Mouse (Mus musculus): ENCODE measurements around the gene Serp1. TPM values are rescaled to one million over a fixed set of nuclear protein-coding genes. Genes with fewer than 3 reads are reported as not detected.

Gene Serp1
- polyA plus RNA-seq (2015; fragmentation: Nextera tagmentation; extraction: Ambion mirVana) = 166 and 169 TPM in 2 replicates

DNA sequence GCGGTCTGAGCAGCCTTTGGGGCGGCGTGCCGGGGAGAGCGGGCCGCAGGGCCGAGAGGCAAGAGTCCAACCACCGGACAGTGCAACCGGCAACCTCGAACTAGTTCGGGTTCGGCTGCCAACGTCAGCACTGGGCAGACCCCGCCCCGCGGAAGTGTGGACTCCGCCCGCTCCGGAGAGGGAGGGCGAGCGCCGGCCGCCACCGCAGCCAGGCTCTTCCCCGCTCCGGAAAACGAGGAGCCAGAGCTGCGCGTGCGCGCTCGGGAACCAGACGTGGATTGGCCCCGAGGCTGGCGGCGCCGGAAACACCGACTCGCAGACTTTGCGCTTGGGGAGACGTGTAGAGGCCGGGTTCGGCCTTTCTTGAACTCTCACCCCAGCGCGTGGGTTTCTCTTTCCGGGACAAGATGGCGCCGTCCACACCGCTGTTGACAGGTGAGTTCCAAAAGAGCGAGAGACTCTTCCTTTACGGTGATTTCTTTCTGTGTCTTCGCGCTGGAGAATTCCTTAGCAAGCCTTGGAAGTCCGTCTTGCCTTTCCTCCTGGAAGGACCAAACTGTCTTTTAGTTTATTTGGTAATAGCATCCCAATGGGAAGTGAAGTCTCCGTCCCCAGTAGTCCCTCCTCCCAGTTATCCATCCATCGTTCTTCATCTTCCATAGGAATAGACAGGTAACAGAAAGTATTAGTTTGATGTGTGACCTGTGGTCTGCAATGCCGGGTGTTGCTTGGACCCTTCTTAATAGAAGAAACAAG is at the start of gene Serp1, which contains the start of gene Eif2a:
Gene Serp1, minus strand, starts transcription at position 241 of the 756 bp plus-strand sequence.
Gene Eif2a, plus strand, starts transcription at position 170 of the 756 bp plus-strand sequence.
- H3K9ac ChIP-seq = peak within 1 kb of the TSS; percentile 99
- H3K4me1 ChIP-seq = peaks cover 7% of the 10 kb centered on the region; the same call in 1 of the 2 replicates
- H3K4me3 ChIP-seq (replicated peaks) = peak within 1 kb of the TSS; percentile 98
- under 1% methylated on average over 57 of the region's 57 CpGs for whole genome bisulfite sequencing
- H3K27me3 ChIP-seq = no peaks in the 10 kb centered on the region
- H3K36me3 ChIP-seq = peaks cover 14% of the 10 kb centered on the region; the same call in 1 of the 2 replicates
- no peaks in the 10 kb centered on the region for H3K9me3 ChIP-seq (replicated peaks)
- H3K4me2 ChIP-seq (replicated peaks) = peak within 1 kb of the TSS; percentile 58
- ATAC-seq (ENCODE audit: insufficient number of reproducible peaks, low FRiP score, low TSS enrichment, low read depth) = peak; percentile 100
- H3K27ac ChIP-seq (replicated peaks) = peak within 1 kb of the TSS; percentile 96

DNA sequence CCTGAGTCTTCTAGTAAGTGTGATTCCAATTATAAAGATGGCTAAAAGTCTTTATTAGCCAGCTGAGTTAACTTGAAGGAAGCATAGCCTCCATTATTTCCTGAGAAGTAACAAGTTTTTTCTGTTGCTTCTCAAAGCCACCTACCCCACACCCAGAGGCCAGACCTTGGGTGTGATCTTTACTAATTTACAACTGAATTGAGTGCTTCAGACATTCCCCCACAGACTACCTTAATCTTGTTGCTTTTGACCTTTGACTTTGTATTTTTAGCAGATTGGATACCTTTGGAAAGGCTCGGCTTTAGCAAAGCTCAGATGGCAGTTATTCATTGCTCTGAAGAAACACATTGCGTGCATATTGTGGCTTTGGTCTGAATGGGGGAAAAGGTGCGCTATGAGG is 45.1 kb upstream of the Serp1 start:
- no peak for ATAC-seq (ENCODE audit: insufficient number of reproducible peaks, low FRiP score, low TSS enrichment, low read depth)
- H3K9ac ChIP-seq = no peak overlapping the region

DNA sequence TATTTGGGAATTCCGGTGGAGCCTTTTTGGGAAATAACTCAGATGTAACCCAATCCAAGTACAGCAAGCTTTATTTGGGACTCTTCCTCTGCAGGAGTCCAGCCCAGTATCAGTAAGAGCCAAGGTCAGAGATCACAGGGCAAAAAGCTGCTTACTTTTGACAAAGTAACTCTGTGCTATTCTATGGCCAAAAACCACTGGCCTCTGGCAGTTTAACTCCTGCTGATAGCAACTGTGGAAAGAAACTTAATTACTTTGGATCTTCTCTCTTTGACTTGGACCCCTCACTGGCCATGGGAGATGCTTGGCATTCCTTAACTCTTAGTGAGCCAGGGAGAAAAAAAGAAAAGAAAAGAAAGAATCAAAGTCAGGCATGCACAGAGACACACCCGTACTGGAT is 35.7 kb upstream of the Serp1 start:
- no peak for ATAC-seq (ENCODE audit: insufficient number of reproducible peaks, low FRiP score, low TSS enrichment, low read depth)

More for the DNA sequence above, 45.1 kb upstream of the Serp1 start:
- Histone ChIP-seq H3K36me3 (no peaks in the 10 kb centered on the region), H3K9me3 (replicated peaks) (no peaks in the 10 kb centered on the region), H3K4me1 (no peaks in the 10 kb centered on the region), H3K4me2 (replicated peaks) (no peak overlapping the region), H3K27me3 (no peaks in the 10 kb centered on the region), H3K27ac (replicated peaks) (no peak overlapping the region), H3K4me3 (replicated peaks) (no peak overlapping the region)
- 86% methylated on average over 3 of the region's 3 CpGs for WGBS

GRCm38 (mm10) chr3:58559887-58560286 is 34.2 kb upstream of the Serp1 start:
- no peak overlapping the region for H3K4me3 ChIP-seq (replicated peaks)
- no peaks in the 10 kb centered on the region for H3K9me3 ChIP-seq (replicated peaks)
- WGBS = 37% methylated on average over 2 of the region's 2 CpGs
- no peak overlapping the region for H3K4me2 ChIP-seq (replicated peaks)
- ATAC-seq (ENCODE audit: insufficient number of reproducible peaks, low FRiP score, low TSS enrichment, low read depth) = no peak
- H3K27me3 ChIP-seq = no peaks in the 10 kb centered on the region
- H3K9ac ChIP-seq = no peak overlapping the region
- H3K36me3 ChIP-seq = peaks cover 21% of the 10 kb centered on the region
- no peaks in the 10 kb centered on the region for H3K4me1 ChIP-seq
- no peak overlapping the region for H3K27ac ChIP-seq (replicated peaks)

More for the DNA sequence above, 35.7 kb upstream of the Serp1 start:
- Histone ChIP-seq H3K4me3 (replicated peaks) (no peak overlapping the region), H3K9me3 (replicated peaks) (no peaks in the 10 kb centered on the region), H3K27me3 (no peaks in the 10 kb centered on the region), H3K27ac (replicated peaks) (no peak overlapping the region), H3K4me2 (replicated peaks) (no peak overlapping the region), H3K36me3 (peaks cover 7% of the 10 kb centered on the region), H3K9ac (no peak overlapping the region), H3K4me1 (no peaks in the 10 kb centered on the region)
- 19% methylated on average over 2 of the region's 2 CpGs for WGBS

GRCm38 (mm10) chr3:58556649-58557048 is 31.0 kb upstream of the Serp1 start:
- ATAC-seq (ENCODE audit: insufficient number of reproducible peaks, low FRiP score, low TSS enrichment, low read depth) = no peak
- peaks cover 44% of the 10 kb centered on the region for H3K36me3 ChIP-seq
- WGBS = 84% methylated on average over 7 of the region's 7 CpGs

GRCm38 (mm10) chr3:58552001-58552811 is 26.5 kb upstream of the Serp1 start:
- Histone ChIP-seq H3K9me3 (replicated peaks) (no peaks in the 10 kb centered on the region), H3K27me3 (no peaks in the 10 kb centered on the region), H3K36me3 (peaks cover 72% of the 10 kb centered on the region), H3K27ac (replicated peaks) (no peak overlapping the region), H3K9ac (no peak overlapping the region), H3K4me1 (no peaks in the 10 kb centered on the region), H3K4me3 (replicated peaks) (no peak overlapping the region), H3K4me2 (replicated peaks) (no peak overlapping the region)
- ATAC-seq (ENCODE audit: insufficient number of reproducible peaks, low FRiP score, low TSS enrichment, low read depth) = no peak
- WGBS = 93% methylated on average over 1 of the region's 1 CpGs

More at GRCm38 (mm10) chr3:58556649-58557048, 31.0 kb upstream of the Serp1 start:
- Histone ChIP-seq H3K4me3 (replicated peaks) (no peak overlapping the region), H3K27me3 (no peaks in the 10 kb centered on the region), H3K27ac (replicated peaks) (no peak overlapping the region), H3K4me1 (no peaks in the 10 kb centered on the region), H3K9me3 (replicated peaks) (no peaks in the 10 kb centered on the region), H3K9ac (no peak overlapping the region), H3K4me2 (replicated peaks) (no peak overlapping the region)

GRCm38 (mm10) chr3:58536573-58536972 is 10.9 kb upstream of the Serp1 start:
- WGBS = 90% methylated on average over 3 of the region's 3 CpGs
- no peak overlapping the region for H3K4me2 ChIP-seq (replicated peaks)
- no peaks in the 10 kb centered on the region for H3K27me3 ChIP-seq
- no peak overlapping the region for H3K27ac ChIP-seq (replicated peaks)
- H3K4me1 ChIP-seq = no peaks in the 10 kb centered on the region
- no peaks in the 10 kb centered on the region for H3K9me3 ChIP-seq (replicated peaks)
- no peak overlapping the region for H3K9ac ChIP-seq
- peaks cover 37% of the 10 kb centered on the region for H3K36me3 ChIP-seq
- no peak overlapping the region for H3K4me3 ChIP-seq (replicated peaks)
- no peak for ATAC-seq (ENCODE audit: insufficient number of reproducible peaks, low FRiP score, low TSS enrichment, low read depth)

DNA sequence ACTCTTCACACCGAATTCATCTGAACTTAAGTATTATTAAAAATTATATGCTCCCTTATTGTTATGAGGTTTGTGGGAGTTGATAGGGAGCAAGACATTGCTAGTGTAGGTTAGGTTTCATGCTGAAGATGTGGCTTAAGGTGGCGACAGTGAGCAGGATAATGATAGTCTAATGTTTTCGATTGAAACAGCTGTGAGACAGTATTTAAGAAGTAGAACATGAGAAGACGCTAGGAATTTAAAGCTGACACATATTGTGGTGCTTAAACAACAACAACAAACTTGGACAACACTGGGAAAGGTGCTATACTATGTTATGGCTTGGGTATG is 681 bp upstream of the Serp1 start:
- Histone ChIP-seq H3K27ac (replicated peaks) (peak overlapping the region; percentile 96), H3K36me3 (peaks cover 12% of the 10 kb centered on the region; the same call in 1 of the 2 replicates), H3K27me3 (no peaks in the 10 kb centered on the region), H3K4me3 (replicated peaks) (peak overlapping the region; percentile 98), H3K4me2 (replicated peaks) (peak overlapping the region; percentile 58), H3K4me1 (peaks cover 7% of the 10 kb centered on the region; the same call in 1 of the 2 replicates), H3K9ac (peak overlapping the region; percentile 35; the same call in 1 of the 2 replicates), H3K9me3 (replicated peaks) (no peaks in the 10 kb centered on the region)
- no peak for ATAC-seq (ENCODE audit: insufficient number of reproducible peaks, low FRiP score, low TSS enrichment, low read depth)
- 6% methylated on average over 4 of the region's 4 CpGs for WGBS

GRCm38 (mm10) chr3:58525166-58525565 is 526 bp downstream of the Serp1 start:
- Histone ChIP-seq H3K4me1 (peaks cover 7% of the 10 kb centered on the region; the same call in 1 of the 2 replicates), H3K4me2 (replicated peaks) (peak overlapping the region; percentile 58), H3K27ac (replicated peaks) (peak overlapping the region; percentile 96), H3K9me3 (replicated peaks) (no peaks in the 10 kb centered on the region), H3K4me3 (replicated peaks) (peak overlapping the region; percentile 98), H3K36me3 (peaks cover 17% of the 10 kb centered on the region; the same call in 1 of the 2 replicates), H3K9ac (peak overlapping the region; percentile 99), H3K27me3 (no peaks in the 10 kb centered on the region)
- under 1% methylated on average over 40 of the region's 40 CpGs for WGBS
- ATAC-seq (ENCODE audit: insufficient number of reproducible peaks, low FRiP score, low TSS enrichment, low read depth) = peak; percentile 15; the same call in 1 of the 2 replicates

DNA sequence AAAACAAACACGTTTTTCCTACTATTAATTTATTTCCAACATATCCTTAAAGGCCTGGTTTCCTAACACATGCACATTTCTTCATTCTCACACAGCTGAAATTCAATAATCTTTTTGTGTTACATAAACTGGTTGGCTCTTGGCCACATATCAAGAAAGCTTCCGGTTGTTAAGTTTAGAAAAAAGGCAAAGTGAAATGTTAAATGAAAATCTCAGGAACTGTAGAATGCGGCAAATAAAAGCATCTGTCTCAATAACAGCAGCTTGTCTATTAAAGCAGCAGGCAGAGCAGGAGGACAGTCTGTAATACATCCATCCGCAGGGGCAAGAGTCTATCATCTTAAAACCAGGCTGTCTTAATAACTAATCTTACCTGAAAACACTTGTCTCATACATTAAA is 1.4 kb downstream of the Serp1 start:
- peak overlapping the region; percentile 58 for H3K4me2 ChIP-seq (replicated peaks)
- H3K4me1 ChIP-seq = peaks cover 7% of the 10 kb centered on the region; the same call in 1 of the 2 replicates
- H3K27ac ChIP-seq (replicated peaks) = no peak overlapping the region
- H3K36me3 ChIP-seq = peaks cover 17% of the 10 kb centered on the region; the same call in 1 of the 2 replicates
- H3K27me3 ChIP-seq = no peaks in the 10 kb centered on the region
- H3K4me3 ChIP-seq (replicated peaks) = peak overlapping the region; percentile 98
- H3K9me3 ChIP-seq (replicated peaks) = no peaks in the 10 kb centered on the region
- peak overlapping the region; percentile 99; the same call in 1 of the 2 replicates for H3K9ac ChIP-seq
- WGBS = 36% methylated on average over 4 of the region's 4 CpGs
- no peak for ATAC-seq (ENCODE audit: insufficient number of reproducible peaks, low FRiP score, low TSS enrichment, low read depth)

DNA sequence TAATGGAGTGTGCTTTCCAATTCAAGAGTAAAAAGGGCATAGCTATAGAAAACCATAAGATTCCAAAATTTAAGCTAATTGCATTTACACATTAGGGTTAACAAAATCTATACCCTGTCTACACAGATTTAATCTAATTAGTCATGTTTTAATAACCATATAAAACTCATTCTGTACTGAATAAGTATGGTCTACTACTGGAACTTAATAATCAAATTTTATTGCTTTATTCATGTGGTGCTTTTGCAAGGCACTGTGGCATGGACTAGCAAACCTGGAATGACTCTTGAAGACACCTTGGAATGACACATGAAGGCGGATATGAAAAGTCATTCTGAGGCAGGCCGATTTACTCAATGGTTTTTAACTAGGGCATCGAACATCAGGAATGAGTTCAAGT is 2.3 kb downstream of the Serp1 start:
- H3K4me2 ChIP-seq (replicated peaks) = no peak overlapping the region
- ATAC-seq (ENCODE audit: insufficient number of reproducible peaks, low FRiP score, low TSS enrichment, low read depth) = no peak
- 92% methylated on average over 3 of the region's 3 CpGs for WGBS

More for the DNA sequence above, 2.3 kb downstream of the Serp1 start:
- no peaks in the 10 kb centered on the region for H3K27me3 ChIP-seq
- H3K27ac ChIP-seq (replicated peaks) = no peak overlapping the region
- peaks cover 17% of the 10 kb centered on the region; the same call in 1 of the 2 replicates for H3K36me3 ChIP-seq
- H3K9me3 ChIP-seq (replicated peaks) = no peaks in the 10 kb centered on the region
- no peak overlapping the region for H3K4me3 ChIP-seq (replicated peaks)
- H3K4me1 ChIP-seq = peaks cover 7% of the 10 kb centered on the region; the same call in 1 of the 2 replicates
- H3K9ac ChIP-seq = no peak overlapping the region

Measured in embryonic facial prominence, embryonic 15.5 days (tissue).